Mouse (Mus musculus) activated CD4-positive, CD25-positive, alpha-beta regulatory T cell, adult 4 months (primary cell): Measurements from ENCODE around the gene Adtrp. TPM values are rescaled to one million over a fixed set of nuclear protein-coding genes. Genes with fewer than 3 reads are reported as not detected.

ENCODE experiments used
- ATAC-seq: one replicate; pipeline ENCODE4 v1.8.0; 2017
- polyA plus RNA-seq, 2 experiments: library from polyadenylated mRNA; unstranded; fragments of 100-300 nt; shearing (Covaris generic); gene quantifications; one replicate each; pipeline ENCODE4 v1.2.1; 2017

Adtrp gene
- polyA plus RNA-seq, 2 experiments from 2014 or later: 0.74 TPM; not detected in 1

DNA sequence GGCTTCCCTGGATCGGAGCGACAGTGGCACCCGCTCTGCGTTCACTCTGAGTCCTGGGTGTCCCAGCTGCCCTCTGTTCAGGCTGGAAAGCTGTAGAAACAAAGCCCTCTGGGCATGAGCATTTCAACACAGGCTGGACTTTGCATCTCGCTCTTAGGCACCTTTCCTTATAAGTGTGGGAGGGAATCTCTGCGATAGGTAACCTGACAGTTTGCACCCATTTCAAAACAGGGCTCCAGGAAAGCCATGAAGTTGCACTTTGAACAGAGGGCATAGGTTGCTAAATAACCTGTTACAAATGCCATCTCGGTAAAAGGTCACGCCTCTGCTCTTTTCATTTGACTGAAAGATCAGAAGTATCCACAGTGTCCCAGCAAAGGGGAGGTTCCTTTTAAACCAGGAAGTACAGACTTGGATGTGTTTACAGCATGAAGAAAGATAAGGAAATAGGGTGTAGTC is 19.2 kb downstream of the Adtrp start:
- ATAC-seq: no peak

DNA sequence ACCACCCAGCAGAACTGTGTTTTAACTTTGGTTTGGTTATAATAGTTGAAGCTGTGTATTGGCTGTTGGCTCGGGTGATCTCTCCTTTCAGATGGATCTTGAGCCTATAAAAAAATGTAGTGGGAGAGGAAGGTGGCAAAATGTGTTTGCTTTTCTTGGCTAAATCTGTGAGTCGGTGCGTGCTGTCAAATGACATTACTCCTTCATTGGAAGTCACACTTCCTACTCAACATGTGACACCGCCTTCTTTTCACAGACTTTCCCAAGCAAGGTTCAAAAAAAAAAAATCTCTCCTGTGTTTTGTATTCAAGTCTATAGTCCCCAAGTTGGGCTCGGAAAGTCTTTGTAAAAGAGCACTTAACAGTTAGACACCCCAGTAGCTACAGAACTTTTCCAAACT is 19.9 kb downstream of the Adtrp start:
- no peak for ATAC-seq

DNA sequence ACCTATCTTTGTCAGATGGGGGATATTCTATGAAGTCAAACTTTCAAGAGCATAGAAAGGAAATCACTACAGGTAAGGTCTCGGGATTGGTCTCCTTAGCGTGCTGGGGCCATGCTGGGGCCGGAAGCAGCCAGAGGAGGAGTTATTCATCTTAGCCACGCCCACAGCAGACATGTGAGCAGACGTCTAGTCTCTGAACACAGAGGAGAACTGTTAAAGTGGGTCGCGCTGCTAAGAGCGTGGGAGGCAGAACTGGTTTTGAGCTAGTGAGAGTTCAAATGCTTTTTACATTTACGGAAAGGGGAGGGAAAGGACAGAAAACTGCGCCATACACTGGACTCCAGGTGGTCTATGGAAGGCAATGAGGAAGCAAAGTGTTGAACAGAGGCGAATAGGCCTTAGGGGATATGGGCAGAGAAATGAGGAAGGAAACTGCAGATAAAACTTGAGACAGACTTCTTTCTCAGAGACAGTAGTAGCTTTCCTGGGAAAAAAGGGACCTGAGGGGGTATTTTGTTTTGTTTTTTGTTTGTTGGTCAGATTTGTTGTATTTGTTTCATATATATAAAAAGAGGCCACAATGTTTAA is 22.0 kb downstream of the Adtrp start:
- ATAC-seq: peak; percentile 90

DNA sequence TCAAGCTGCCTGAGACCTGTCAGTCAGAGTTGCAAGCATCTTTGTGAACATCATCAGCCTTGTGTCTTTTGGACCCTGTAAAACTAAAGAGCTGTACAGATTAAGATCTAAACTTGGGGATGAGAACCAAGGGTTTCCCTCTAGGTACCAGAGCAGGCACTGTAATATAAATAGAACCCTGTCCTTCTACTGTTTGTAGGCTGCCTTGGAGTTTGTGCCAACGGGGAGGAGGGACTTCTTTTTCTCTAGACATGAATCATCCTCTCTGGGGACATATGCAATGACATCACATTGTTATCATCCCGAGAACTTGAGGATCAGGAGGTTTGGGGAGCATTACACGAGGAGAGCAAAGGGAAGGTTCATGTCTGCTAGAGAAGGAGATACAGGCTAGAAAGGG is 24.4 kb downstream of the Adtrp start:
- no peak for ATAC-seq

DNA sequence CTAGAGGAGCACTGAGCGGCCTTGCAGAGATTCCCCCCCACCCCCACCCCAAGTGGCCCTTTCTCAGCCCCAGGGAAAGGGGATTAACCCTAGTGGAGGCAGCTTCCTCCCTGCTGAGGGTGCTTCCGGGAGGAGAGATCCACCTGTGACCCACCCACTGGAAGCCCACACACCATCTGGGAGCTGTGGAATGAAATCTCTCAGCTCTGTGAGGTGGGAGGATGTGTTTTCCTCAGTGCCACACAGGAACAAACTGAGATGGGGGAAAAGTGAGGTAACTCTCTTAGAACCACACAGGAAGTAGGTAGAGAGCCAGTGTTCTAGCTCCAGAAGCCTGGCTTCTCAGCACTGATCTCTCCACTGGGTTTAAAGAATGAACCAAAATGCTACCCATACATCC is 24.9 kb downstream of the Adtrp start:
- no peak for ATAC-seq

DNA sequence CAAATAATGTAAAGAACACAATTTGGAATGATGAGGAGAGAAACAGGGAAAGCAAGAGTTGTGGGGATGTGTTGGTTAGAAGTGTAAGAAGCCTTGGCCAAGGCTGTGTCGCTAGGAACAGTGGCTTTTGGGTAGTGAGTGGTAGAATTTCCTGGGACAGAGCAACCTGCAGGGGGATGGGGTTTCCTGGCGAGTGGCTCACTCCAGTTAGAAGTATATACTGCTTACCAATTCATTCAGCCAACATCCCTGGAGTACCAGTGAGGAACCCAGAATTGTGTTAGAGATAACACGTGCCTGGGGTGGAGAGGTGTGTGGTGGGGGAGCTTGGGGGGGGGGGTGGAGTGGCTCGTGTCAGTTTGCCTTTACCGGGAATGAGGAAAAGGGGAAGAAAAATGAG is 25.4 kb downstream of the Adtrp start:
- no peak for ATAC-seq

DNA sequence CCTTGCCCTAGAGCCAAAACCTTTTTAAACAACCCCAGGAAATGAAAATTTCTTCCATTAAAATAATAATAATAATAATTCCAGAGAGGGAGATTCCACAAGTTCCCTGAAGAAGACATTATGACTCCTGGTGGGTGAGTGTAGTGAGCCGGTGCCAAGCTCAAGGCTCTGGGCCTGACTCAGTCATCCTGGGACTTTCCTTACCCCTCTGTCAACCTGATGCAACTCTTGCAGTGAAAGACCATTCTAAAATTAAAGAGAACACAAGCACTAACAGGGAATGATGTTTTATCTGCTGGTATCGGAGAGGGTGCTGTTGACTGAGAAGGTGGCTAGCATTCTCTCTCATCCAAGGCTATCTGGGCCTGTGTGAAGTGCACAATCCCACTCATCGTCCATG is 26.5 kb downstream of the Adtrp start:
- no peak for ATAC-seq

DNA sequence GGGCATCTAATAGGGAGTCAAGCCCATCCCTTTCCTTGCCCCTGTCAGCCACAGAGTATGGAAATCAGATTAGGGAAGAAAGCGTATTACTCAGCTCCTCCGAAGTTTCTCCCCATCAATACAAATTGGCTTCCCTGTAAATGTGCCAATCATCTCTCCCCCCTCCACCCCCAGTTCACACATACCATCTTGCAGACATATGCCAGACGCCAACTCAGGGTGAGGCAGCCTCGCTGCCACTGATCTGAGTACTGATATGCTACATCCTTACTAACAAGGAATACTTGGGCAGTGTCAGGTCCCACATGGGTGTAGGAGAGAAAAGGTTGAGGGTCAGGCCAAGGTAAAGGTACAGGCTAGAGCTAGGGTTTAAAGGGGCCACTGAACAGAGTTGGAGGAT is 27.6 kb downstream of the Adtrp start:
- ATAC-seq: no peak

DNA sequence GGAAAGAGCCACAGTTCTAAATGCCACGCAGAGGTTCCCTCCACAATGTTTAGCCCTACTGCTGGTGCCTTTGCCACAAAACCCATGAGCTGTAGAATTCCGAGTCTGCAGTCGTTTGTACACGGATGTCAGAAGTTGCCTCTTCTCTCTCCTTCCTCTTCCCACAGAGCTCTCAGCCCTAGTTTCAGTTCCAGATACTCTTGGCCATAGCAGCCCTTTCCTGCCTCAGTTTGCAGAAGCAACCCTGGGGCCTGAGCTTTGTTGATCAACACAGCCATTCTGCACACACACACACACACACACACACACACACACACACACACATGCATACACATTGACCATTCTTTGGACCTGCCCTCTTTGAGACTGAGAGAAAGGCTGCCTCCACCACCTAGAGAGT is 28.0 kb downstream of the Adtrp start:
- ATAC-seq: no peak

DNA sequence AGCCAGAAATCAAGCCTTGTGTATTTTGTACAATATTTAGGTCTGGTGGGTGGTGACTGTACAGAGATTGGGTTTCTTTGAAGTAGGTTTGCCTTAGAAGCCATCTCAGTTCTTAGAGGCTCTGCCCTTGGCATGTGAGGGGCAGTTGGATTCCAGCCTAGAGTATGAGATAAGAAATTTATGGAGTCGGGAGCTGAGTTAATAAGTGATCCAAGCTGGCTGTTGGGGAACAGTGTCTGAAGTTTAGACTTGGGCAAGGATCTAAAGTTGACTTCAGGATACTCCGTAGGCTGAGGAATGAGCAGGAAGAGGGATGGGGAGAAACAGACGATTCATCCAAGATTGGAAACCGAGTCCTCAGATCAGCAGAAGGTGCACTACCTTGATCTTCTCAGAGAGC is 29.9 kb downstream of the Adtrp start:
- no peak for ATAC-seq

DNA sequence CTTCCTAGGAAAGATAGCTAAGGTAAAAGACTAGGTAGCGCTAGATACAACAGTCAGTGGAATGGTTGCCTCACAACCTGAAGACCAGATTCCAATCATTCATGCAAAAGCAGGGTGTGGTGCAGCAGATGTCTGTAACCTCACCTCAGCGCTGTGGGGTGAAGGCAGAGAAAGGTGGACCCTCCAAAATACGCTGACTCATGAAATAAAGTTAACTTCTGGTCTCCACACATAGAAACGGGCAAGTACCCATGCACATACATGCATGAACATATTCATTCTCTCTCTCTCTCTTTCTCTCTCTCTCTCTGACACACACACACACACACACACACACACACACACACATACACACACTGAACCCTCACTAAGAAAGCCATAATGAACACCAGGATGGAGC is 30.8 kb downstream of the Adtrp start:
- ATAC-seq: no peak

DNA sequence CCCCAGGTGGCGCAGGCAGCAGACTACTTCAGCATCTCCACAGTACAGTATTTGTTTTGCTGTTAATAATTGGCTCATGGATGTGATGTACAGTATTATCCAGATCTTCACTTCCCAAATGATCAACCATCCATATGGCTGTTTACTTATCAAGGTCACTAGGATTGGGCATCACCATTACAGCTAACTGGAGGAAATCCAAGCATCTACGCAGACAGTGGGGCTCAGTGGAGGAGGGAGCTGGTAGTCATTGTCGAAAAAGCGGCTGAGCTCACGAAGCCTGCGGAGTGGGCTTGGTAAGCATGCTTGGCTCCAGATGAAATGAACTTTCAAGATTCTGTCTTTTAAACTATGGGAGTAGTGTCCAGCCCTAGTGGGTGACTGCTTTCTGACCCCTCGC is 36.7 kb downstream of the Adtrp start:
- no peak for ATAC-seq

DNA sequence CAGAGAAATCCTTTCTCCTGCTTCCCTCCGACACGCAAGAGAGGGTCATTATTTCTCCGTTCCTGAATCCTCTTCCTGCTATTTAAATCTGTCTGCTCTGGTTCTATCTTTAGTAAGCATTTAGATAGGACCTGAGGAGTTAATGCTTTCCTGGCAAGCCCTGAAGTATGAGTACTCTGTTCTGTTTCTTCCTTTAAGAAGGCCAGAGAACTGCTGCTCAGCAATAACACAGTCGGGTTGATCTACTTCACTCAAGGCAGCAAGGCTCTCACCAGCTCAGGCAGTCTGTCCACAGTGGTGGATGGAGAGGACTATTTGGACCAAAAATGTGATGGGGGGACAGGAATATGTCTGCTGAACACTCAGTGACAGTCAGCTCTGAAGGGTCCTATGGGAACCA is 39.7 kb downstream of the Adtrp start:
- ATAC-seq: no peak

DNA sequence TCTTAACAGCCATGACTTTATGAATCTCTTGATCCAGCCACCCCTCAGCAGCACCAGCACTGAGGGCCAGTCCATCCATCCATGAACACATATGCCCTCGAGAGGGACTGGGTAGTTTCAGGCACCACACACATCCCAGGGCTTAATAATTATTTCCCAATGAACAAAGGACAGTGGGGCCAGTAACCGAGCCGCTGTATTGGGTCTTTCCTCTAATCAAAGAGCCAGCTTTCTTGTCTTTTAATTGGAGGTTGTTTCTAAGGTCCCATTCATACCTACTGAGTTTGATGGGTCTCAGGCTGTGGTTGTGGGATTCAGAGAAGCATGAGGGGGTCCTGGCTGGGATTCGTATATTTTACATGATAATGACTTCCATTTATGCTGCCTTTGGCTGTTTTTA is 40.2 kb downstream of the Adtrp start:
- no peak for ATAC-seq

DNA sequence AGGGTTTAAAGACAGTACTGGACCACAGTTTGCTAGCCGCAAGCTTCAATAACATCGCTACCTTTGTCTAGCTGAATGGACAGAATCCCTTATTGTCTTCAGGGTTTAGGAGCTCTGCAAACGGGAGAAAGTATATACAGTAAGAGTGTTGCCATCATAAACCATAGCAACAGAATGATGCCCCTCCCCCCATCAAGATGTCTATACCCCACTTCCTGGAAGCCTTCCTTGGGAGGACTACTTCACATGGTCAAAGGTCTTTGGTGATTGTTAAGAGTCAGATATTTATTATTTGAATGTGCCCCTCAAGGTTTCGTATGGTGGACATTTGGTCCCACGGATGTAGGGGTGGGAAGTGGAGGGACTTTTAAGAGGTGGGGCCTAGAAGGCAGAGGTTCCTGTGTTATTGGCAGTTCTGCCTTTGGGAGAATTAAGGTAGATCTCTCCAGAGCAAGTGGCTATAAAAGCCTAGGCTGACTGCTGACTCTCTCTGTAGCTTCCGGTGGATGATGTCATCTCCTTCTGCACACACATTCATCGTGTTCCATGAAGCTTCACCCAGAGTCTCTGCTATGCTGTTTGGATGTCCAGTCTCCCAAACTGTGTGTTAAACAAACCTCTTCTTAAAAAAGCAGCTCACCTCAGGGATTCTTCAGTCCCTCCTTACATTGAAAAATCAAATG is 42.2 kb downstream of the Adtrp start:
- no peak for ATAC-seq

DNA sequence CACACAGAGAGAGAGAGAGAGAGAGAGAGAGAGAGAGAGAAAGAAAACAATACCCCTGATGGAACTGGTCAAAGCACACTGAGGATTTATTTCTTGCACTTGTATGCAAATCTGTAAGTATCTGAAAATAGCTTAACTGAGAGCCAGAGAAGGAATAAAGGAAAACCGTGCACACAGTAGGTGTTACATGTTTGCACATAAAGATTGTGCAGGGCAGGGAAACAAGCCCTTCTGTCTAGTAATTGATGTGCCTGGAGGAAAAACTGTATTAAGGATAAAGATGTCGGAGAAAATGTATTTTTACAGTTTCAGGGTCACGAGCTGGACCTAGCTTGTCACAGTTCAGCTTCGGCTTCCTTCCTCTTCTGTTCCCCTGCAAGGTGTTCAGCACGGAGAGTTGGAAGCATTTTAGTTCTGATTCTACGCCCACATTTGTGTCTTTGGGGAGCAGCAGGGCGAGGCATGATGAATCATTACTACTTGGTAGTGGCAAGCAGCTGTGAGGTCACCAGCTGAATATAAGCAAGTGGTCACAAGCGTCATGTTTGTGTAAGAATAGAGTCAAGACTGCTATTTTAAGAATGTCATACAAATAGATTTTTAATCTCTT is 43.7 kb downstream of the Adtrp start:
- no peak for ATAC-seq

DNA sequence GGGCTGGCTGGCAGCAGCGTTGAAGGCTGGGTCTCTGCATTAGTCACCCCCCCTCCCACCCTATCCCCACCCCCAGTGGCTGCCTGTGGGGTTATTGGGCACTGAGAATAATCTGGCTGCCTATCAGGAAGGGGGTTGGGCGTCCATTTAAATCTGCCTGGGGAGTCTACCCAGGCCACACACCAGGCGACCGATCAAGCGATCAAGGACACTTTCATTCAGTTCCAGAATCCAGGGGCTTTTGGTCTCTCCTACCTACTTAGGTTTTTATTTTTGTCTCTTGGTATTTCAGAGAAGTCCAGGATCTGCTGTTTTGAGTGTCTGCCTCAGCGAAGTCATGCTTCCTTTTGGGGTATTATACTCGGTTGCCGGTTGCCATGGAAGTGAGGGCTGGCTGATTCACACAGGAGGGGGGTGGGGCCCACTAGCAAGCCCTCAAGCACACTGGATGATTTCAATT is 46.3 kb downstream of the Adtrp start:
- no peak for ATAC-seq

DNA sequence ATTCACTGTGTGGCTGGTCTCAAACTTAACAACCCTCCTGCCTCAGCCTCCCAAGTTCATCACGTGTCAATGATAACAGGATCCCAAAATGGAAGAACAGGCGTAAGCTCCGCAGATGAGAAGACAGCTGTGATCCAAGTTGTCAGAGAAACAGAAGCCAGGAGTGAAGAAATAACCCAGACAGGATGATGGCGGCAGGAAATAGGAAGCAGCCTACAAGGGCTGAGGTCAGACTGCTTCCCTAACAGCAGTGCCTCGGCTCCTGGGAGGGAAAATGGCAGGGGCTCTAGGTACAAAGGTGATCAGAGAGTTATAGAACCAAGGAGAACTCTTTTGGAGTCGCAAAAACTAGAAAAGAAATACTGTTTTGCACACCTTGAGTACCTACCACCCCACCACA is 54.6 kb downstream of the Adtrp start:
- no peak for ATAC-seq

DNA sequence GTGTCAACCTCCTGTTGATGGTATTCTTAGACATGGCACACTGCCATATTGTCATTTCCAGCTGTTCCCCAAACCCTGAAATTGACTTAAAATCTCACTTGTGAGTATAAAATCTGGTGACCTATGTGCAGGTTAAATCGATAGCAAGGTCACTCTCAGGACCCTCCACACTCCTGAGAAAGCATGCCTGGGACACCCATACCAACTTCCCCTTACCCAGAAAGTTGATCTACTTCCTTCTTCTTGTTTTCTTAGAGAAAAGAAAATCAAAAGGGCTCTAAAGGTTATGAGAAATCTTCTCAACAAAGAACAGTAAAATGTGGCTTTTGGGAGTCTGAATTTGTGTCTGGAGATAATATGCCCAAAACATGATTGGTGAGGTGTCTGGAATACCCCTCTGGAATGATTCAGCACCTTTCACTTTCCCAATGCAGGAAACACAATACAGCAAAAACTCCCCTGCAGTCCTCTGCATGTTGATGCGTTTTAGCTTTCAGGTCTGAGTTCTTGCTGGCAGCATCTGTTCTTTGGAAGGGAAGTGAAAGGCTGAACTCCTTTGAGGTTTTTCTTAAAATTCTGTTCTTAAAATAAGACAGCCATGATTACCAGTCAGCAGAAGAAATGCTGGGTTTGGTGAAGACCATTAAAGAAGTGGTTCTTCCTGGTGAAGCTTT is 59.5 kb downstream of the Adtrp start:
- no peak for ATAC-seq

DNA sequence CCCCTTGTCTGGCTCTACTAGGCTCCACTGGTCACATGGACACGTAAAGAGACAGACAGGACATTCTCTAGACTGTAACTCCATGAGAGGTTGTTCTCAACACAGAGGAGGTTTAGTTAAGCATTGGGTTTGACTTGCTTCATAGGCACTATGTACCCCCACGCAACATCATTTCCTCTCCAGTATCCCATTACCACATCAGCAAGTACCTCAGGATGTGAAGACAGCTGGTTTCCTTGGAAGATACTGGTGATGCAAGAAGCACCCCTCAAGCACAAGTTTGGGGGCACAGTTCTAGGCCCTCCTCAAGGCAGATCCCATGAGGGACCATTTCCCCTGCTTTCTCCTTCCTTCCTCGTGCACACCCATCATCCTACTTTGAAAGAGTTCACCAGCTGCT is 60.8 kb downstream of the Adtrp start:
- ATAC-seq: no peak

DNA sequence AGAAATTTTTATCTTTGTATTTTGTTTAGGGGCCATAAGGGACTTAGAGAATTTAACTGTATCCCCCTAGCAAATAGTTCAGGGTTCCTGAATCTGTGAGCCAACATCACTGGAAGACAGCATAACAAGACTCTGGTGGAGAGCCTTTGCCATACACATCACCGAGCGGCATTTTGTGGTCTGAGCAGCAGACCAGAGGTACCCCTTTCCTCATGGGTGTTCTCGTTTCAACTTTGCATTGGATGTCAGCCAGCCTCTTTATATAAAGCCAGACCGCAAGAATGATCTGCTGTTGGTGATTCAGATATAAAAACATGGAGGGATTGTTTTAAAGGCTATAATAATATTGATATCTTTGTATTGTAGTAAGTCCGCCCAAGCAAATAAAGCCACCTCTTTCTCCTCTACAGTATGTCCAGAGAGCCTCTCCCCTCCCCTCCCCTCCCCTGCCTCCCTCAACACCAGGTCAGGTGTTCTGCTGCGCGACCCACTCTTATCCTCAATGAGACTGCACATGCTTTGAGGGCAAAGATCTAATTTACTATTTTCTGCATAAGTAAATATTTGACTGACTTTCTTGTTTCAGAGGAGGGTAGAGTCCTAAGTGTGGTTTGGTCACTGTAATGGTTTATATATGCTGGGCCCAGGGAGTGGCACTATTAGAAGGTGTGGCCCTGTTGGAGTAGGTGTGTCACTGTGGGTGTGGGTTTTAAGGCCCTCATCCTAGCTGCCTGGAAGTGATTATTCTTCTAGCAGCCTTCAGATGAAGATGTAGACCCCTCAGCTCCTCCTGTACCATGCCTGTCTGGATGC is 62.4 kb downstream of the Adtrp start:
- no peak for ATAC-seq

DNA sequence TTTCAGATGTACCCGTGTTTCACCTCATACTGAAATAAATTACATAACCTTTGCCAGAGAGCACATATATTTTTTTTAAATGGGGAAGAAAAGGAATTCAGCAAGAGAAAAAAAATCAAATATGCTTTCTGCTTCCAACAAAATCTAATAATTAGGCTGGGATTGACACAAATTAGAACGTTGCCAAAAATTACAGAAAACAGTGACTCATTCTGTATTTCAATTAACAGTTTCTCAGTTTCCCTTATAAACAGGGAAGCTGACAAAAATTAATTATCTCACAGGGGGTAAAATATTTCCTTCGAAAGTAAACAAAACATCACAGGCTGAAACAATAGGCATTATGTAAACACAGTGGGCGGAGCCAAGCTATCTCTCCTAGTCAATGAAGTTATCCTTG is 67.2 kb downstream of the Adtrp start:
- ATAC-seq: no peak
